Mouse (Mus musculus) liver, embryonic 14 days (tissue): Measurements from ENCODE around the gene Erfe. TPM values are rescaled to one million over a fixed set of nuclear protein-coding genes. Genes with fewer than 3 reads are reported as not detected.

Source experiments
- polyA plus RNA-seq: library from polyadenylated mRNA; depleted of rRNA; stranded (reverse); fragments of >200 nt; gene quantifications from 2 replicates; pipeline ENCODE4 v1.2.3, GENCODE M21; 2012; rRNA removed

Erfe gene
- 2.4 and 3.1 TPM in 2 replicates for polyA plus RNA-seq

DNA sequence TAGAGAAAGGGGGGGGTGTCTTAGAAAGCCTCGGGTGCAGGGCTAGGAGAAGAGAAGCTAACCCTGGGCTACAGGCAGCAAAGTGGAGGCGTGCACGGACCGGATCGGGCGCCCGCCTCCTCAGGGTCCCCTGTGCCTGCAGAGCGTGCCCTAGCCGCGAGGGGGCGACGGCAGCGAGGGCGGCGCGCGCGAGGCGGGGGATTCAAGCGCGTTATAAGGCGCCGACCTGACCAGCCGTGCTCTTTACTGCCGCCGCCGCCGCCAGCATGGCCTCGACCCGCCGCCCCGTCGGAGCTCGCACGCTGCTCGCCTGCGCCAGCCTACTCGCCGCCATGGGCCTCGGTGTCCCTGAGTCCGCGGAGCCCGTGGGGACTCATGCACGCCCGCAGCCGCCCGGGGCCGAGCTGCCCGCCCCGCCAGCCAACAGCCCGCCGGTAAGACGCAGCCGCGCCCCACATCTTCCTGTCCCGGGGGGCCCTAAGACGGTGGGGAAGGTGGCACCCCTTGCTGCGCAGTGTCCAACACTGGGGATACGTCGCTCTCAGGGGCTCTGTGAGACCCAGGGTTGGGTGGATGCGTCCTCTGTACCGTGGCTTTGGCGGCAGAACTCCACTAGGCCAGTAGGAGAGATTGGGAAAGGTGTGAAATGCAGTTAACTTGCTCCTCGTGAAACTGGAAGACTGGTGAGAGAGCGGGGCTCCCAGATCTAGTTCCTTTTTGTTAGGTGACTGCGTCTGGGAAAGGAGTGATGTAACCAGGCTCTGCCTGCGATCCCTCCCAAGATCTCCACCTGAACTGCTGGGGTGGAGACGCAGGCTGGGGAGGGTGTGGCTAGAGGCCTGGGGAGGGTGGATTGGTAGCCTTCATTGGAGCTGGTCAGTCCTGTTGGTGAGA is at the start of gene Erfe:
Erfe (plus strand) TSS at position 216 of the 894 bp plus-strand sequence.

DNA sequence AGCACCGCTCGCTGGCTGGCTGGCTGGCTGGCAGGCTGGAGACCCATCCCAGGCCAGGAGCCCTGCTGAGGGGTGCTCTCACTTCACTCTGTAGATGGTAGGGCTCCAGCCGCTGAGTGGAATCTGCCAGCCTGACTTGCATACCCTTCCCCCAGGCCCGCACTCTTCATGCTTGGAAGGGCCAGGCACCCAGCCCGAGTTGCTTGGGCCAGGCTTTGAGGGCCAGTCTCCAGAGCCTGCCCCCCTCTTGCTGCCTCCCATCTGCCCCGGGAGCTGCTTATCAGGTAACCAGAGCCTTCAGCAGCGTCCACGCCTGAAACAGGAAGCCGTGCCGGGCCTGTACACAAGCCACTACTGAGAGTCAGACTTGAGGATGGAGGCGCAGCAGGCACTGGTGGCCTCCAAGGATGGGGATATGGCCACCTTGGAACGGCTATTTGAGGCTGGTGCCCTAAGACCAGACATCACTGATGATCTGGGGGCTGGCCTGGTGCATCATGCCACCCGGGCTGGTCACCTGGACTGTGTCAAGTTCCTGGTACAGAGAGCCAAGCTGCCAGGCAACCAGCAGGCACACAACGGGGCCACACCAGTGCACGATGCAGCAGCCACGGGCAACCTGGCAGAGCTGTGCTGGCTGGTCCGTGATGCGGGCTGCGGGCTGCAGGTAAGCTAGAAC is 44.3 kb upstream of the Erfe start, which contains the start of gene Espnl:
Espnl (plus strand) TSS at position 316 of the 679 bp plus-strand sequence.

GRCm38 (mm10) chr1:91350841-91351240 is 15.4 kb upstream of the Erfe start, which contains the start of gene Klhl30:
Gene Klhl30 (plus strand): TSS chr1:91351016.

GRCm38 (mm10) chr1:91398260-91399062 is 32.2 kb downstream of the Erfe start, which contains the start of gene Ilkap:
Gene Ilkap (minus strand): TSS chr1:91398815.

DNA sequence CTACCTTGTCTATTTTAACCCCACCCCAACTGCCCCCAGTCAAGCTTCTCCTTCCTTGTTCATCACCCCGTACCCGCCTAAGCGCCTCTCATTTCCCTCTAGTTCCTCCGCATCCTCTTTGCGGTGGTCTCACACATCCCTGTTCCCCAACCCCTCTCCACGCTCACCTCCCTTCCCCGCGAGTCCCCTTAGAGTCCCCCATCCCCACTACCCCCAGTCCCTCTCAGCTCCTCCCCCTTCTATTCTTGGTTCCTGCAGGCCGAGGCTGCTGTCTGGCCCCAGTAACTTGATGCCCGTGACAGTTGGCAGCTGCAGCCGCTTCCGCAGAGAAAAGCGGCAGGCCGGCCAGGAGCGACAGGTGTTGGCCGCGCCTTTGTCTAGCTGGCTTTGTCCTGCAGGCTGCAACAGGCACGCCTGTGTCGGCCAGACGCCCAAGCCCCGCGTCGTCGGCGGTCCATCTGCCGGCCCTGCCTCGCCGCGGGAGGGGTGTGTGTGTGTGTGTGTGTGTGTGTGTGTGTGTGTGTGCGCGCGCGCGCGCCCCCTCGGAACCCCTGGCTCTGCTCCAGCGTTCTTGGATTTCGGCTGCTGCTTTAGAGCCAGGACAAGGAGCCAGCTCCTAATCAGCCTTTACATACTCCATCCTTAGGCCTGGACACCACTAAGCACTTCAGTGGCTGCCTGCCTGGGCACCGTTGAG is 47.8 kb downstream of the Erfe start, which contains the start of gene Hes6:
Hes6 (minus strand) TSS at position 141 of the 697 bp plus-strand sequence.

Other genes starting within 250 kb of the Erfe start
- 1.3 and 1.6 TPM in 2 replicates for gene Rbm44, start 221.3 kb upstream of the Erfe start, polyA plus RNA-seq
- gene Ramp1, start 186.6 kb upstream of the Erfe start, polyA plus RNA-seq = 2.3 and 2.8 TPM in 2 replicates
- 37.2 and 42.0 TPM in 2 replicates for gene Ube2f, start 116.1 kb upstream of the Erfe start, polyA plus RNA-seq
- 18.1 and 20.6 TPM in 2 replicates for gene Scly, start 68.1 kb upstream of the Erfe start, polyA plus RNA-seq
- gene Espnl, start 44.4 kb upstream of the Erfe start, polyA plus RNA-seq = 0.01 and 0.03 TPM in 2 replicates
- gene Klhl30, start 15.4 kb upstream of the Erfe start, polyA plus RNA-seq = 0.10 TPM in 1 of 2 replicates, not detected in the other
- 51.0 and 52.4 TPM in 2 replicates for gene Ilkap, start 32.4 kb downstream of the Erfe start, polyA plus RNA-seq
- 9.7 and 11.4 TPM in 2 replicates for gene Hes6, start 47.6 kb downstream of the Erfe start, polyA plus RNA-seq
- gene Per2, start 92.9 kb downstream of the Erfe start, polyA plus RNA-seq = 2.8 and 3.5 TPM in 2 replicates
- 3.9 and 4.0 TPM in 2 replicates for gene Traf3ip1, start 128.2 kb downstream of the Erfe start, polyA plus RNA-seq
- gene Asb1, start 174.1 kb downstream of the Erfe start, polyA plus RNA-seq = 9.2 and 11.6 TPM in 2 replicates